Mouse (Mus musculus): ENCODE measurements at regions not wholly inside any gene's neighbourhood (a gene's known extent, or its start where the extent isn't known, plus 50 kb on each side); places are given as distances from the start of the nearest gene placed in this dataset.

GRCm38 (mm10) chr1:177343121-177343520, 85.1 kb upstream of the Akt3 start:
- TF ChIP-seq CTCF (IDR thresholded peaks at IDR 0.05; ENCODE audit: insufficient read depth, low read length) (no peak), POLR2A (IDR thresholded peaks at IDR 0.05; ENCODE audit: borderline replicate concordance, extremely low read depth, low read depth, low read length) (no peak)

All from lung, adult 2 months (tissue).